Mouse (Mus musculus): ENCODE measurements around the gene Pqlc2. TPM values are rescaled to one million over a fixed set of nuclear protein-coding genes. Genes with fewer than 3 reads are reported as not detected.

Pqlc2 gene
- polyA plus RNA-seq, 1 experiment from 2014 or later: 15.1 TPM

GRCm38 (mm10) chr4:139334631-139335295, 24.3 kb upstream of the Pqlc2 start:
- Histone ChIP-seq H3K27ac (no peak overlapping the region), H3K4me3 (replicated peaks) (no peak overlapping the region), H3K9ac (replicated peaks) (no peak overlapping the region), H3K27me3 (peaks cover 20% of the 10 kb centered on the region), H3K4me1 (replicated peaks) (no peaks in the 10 kb centered on the region), H3K4me2 (replicated peaks) (no peak overlapping the region), H3K9me3 (no peaks in the 10 kb centered on the region), H3K36me3 (no peaks in the 10 kb centered on the region)
- WGBS: 73% methylated on average over 6 of the region's 9 CpGs
- no peak for ATAC-seq

- H3K27ac ChIP-seq: no peak overlapping the region
- no peak overlapping the region for H3K4me3 ChIP-seq (replicated peaks)
- ATAC-seq: no peak
- peak overlapping the region; percentile 25; the same call in 1 of the 2 replicates for H3K4me2 ChIP-seq (replicated peaks)
- H3K36me3 ChIP-seq: no peaks in the 10 kb centered on the region
- peaks cover 4% of the 10 kb centered on the region; the same call in 1 of the 2 replicates for H3K27me3 ChIP-seq
- H3K9me3 ChIP-seq: no peaks in the 10 kb centered on the region
- H3K4me1 ChIP-seq (replicated peaks): no peaks in the 10 kb centered on the region
- 9% methylated on average over 10 of the region's 10 CpGs for WGBS
- no peak overlapping the region for H3K9ac ChIP-seq (replicated peaks)
Observed at GRCm38 (mm10) chr4:139330605-139331004, 20.1 kb upstream of the Pqlc2 start.

GRCm38 (mm10) chr4:139319740-139320139, 9.2 kb upstream of the Pqlc2 start:
- no peak for ATAC-seq
- no peaks in the 10 kb centered on the region for H3K9me3 ChIP-seq
- peaks cover 44% of the 10 kb centered on the region for H3K36me3 ChIP-seq
- no peak overlapping the region for H3K4me3 ChIP-seq (replicated peaks)
- 95% methylated on average over 4 of the region's 4 CpGs for WGBS
- H3K9ac ChIP-seq (replicated peaks): no peak overlapping the region
- no peak overlapping the region for H3K27ac ChIP-seq
- H3K27me3 ChIP-seq: no peaks in the 10 kb centered on the region
- H3K4me2 ChIP-seq (replicated peaks): no peak overlapping the region
- no peaks in the 10 kb centered on the region for H3K4me1 ChIP-seq (replicated peaks)

- ATAC-seq: no peak
- 94% methylated on average over 11 of the region's 11 CpGs for WGBS
- Histone ChIP-seq H3K4me2 (replicated peaks) (no peak overlapping the region), H3K27ac (no peak overlapping the region), H3K4me3 (replicated peaks) (no peak overlapping the region), H3K9me3 (no peaks in the 10 kb centered on the region), H3K36me3 (peaks cover 53% of the 10 kb centered on the region), H3K4me1 (replicated peaks) (no peaks in the 10 kb centered on the region), H3K27me3 (no peaks in the 10 kb centered on the region), H3K9ac (replicated peaks) (no peak overlapping the region)
Observed at GRCm38 (mm10) chr4:139318449-139318848, 7.9 kb upstream of the Pqlc2 start.

GRCm38 (mm10) chr4:139312632-139313031, 2.1 kb upstream of the Pqlc2 start:
- Histone ChIP-seq H3K9ac (replicated peaks) (no peak overlapping the region), H3K27me3 (peaks cover 5% of the 10 kb centered on the region; the same call in 1 of the 2 replicates), H3K4me2 (replicated peaks) (no peak overlapping the region), H3K9me3 (no peaks in the 10 kb centered on the region), H3K4me1 (replicated peaks) (peaks cover 24% of the 10 kb centered on the region), H3K27ac (no peak overlapping the region), H3K36me3 (peaks cover 36% of the 10 kb centered on the region), H3K4me3 (replicated peaks) (no peak overlapping the region)
- WGBS: 49% methylated on average over 4 of the region's 4 CpGs
- ATAC-seq: no peak

- Histone ChIP-seq H3K36me3 (peaks cover 30% of the 10 kb centered on the region), H3K27ac (no peak overlapping the region), H3K4me2 (replicated peaks) (peak overlapping the region; percentile 97), H3K27me3 (peaks cover 5% of the 10 kb centered on the region; the same call in 1 of the 2 replicates), H3K9ac (replicated peaks) (peak overlapping the region; percentile 91), H3K4me3 (replicated peaks) (peak overlapping the region; percentile 88), H3K4me1 (replicated peaks) (peaks cover 24% of the 10 kb centered on the region), H3K9me3 (no peaks in the 10 kb centered on the region)
- no peak for ATAC-seq
- 15% methylated on average over 14 of the region's 14 CpGs for WGBS
Observed at GRCm38 (mm10) chr4:139311707-139312106, 1.2 kb upstream of the Pqlc2 start.

GRCm38 (mm10) chr4:139310899-139311701, 592 bp upstream of the Pqlc2 start:
- under 1% methylated on average over 53 of the region's 53 CpGs for WGBS
- Histone ChIP-seq H3K9ac (replicated peaks) (peak overlapping the region; percentile 91), H3K4me3 (replicated peaks) (peak overlapping the region; percentile 88), H3K4me2 (replicated peaks) (peak overlapping the region; percentile 97), H3K9me3 (no peaks in the 10 kb centered on the region), H3K4me1 (replicated peaks) (peaks cover 24% of the 10 kb centered on the region), H3K27ac (peak overlapping the region; percentile 49), H3K36me3 (peaks cover 32% of the 10 kb centered on the region), H3K27me3 (peaks cover 5% of the 10 kb centered on the region; the same call in 1 of the 2 replicates)
- ATAC-seq: no peak; the same call in 1 of the 2 replicates

GRCm38 (mm10) chr4:139309651-139310050, 857 bp downstream of the Pqlc2 start:
- 16% methylated on average over 6 of the region's 6 CpGs for WGBS
- Histone ChIP-seq H3K4me3 (replicated peaks) (peak overlapping the region; percentile 88), H3K4me1 (replicated peaks) (peaks cover 24% of the 10 kb centered on the region), H3K9me3 (no peaks in the 10 kb centered on the region), H3K27ac (no peak overlapping the region), H3K4me2 (replicated peaks) (peak overlapping the region; percentile 97), H3K9ac (replicated peaks) (peak overlapping the region; percentile 91), H3K36me3 (peaks cover 30% of the 10 kb centered on the region), H3K27me3 (peaks cover 5% of the 10 kb centered on the region; the same call in 1 of the 2 replicates)
- ATAC-seq: no peak

GRCm38 (mm10) chr4:139307916-139308315, 2.6 kb downstream of the Pqlc2 start:
- Histone ChIP-seq H3K27ac (no peak overlapping the region), H3K9ac (replicated peaks) (no peak overlapping the region), H3K36me3 (peaks cover 22% of the 10 kb centered on the region), H3K9me3 (no peaks in the 10 kb centered on the region), H3K4me3 (replicated peaks) (no peak overlapping the region), H3K4me2 (replicated peaks) (no peak overlapping the region), H3K4me1 (replicated peaks) (peaks cover 24% of the 10 kb centered on the region), H3K27me3 (peaks cover 5% of the 10 kb centered on the region; the same call in 1 of the 2 replicates)
- WGBS: 92% methylated on average over 5 of the region's 5 CpGs
- no peak for ATAC-seq

- 93% methylated on average over 3 of the region's 3 CpGs for WGBS
- Histone ChIP-seq H3K27me3 (no peaks in the 10 kb centered on the region), H3K9me3 (no peaks in the 10 kb centered on the region), H3K4me1 (replicated peaks) (peaks cover 13% of the 10 kb centered on the region), H3K36me3 (peaks cover 44% of the 10 kb centered on the region), H3K4me2 (replicated peaks) (no peak overlapping the region), H3K4me3 (replicated peaks) (no peak overlapping the region), H3K27ac (no peak overlapping the region), H3K9ac (replicated peaks) (no peak overlapping the region)
- ATAC-seq: no peak
Observed at GRCm38 (mm10) chr4:139305521-139305920, 5.0 kb downstream of the Pqlc2 start.

- peaks cover 74% of the 10 kb centered on the region for H3K36me3 ChIP-seq
- ATAC-seq: no peak
- 69% methylated on average over 5 of the region's 5 CpGs for WGBS
Observed at GRCm38 (mm10) chr4:139302241-139302640, 8.3 kb downstream of the Pqlc2 start.

GRCm38 (mm10) chr4:139301780-139302179, 8.7 kb downstream of the Pqlc2 start:
- Histone ChIP-seq H3K9me3 (no peaks in the 10 kb centered on the region), H3K36me3 (peaks cover 71% of the 10 kb centered on the region), H3K4me2 (replicated peaks) (no peak overlapping the region), H3K4me1 (replicated peaks) (no peaks in the 10 kb centered on the region), H3K27ac (no peak overlapping the region), H3K27me3 (no peaks in the 10 kb centered on the region), H3K9ac (replicated peaks) (no peak overlapping the region), H3K4me3 (replicated peaks) (no peak overlapping the region)
- 92% methylated on average over 8 of the region's 8 CpGs for WGBS
- ATAC-seq: no peak

More at GRCm38 (mm10) chr4:139302241-139302640, 8.3 kb downstream of the Pqlc2 start:
- Histone ChIP-seq H3K27ac (no peak overlapping the region), H3K9ac (replicated peaks) (no peak overlapping the region), H3K4me3 (replicated peaks) (no peak overlapping the region), H3K4me1 (replicated peaks) (no peaks in the 10 kb centered on the region), H3K9me3 (no peaks in the 10 kb centered on the region), H3K27me3 (no peaks in the 10 kb centered on the region), H3K4me2 (replicated peaks) (no peak overlapping the region)
